Mouse (Mus musculus): ENCODE results near the gene Pknox1. TPM values are rescaled to one million over a fixed set of nuclear protein-coding genes. Genes with fewer than 3 reads are reported as not detected.

The Pknox1 gene
- polyA plus RNA-seq, 1 experiment, result 15.3 TPM

GRCm38 (mm10) chr17:31634896-31635295 lies 70.4 kb downstream of the Pknox1 start:
- no peak overlapping the region for H3K4me2 ChIP-seq (ENCODE audit: low read depth)
- no peaks in the 10 kb centered on the region for H3K79me2 ChIP-seq (ENCODE audit: control insufficient read depth, insufficient read depth)
- H3K27me3 ChIP-seq (ENCODE audit: control insufficient read depth, insufficient read depth, insufficient read length), result peaks cover 19% of the 10 kb centered on the region
- H3K4me3 ChIP-seq, result no peak overlapping the region
- TF ChIP-seq USF1 (IDR thresholded peaks at IDR 0.05; ENCODE audit: low read depth), result no peak
- no peak for TF ChIP-seq POLR2AphosphoS2 (IDR thresholded peaks at IDR 0.05; ENCODE audit: insufficient read length, low read depth)
- no peak for TF ChIP-seq POLR2A (IDR thresholded peaks at IDR 0.05; ENCODE audit: insufficient read length, low read depth)
- TF ChIP-seq MYOD1 (IDR thresholded peaks at IDR 0.05; ENCODE audit: control insufficient read depth in 1 of 3, insufficient read length in 2 of 3, low read depth in 2 of 3), result no peak
- TF ChIP-seq TCF12 (IDR thresholded peaks at IDR 0.05; ENCODE audit: insufficient read depth, poor library complexity, severe bottlenecking), result no peak
- no peak for TF ChIP-seq CEBPB (IDR thresholded peaks at IDR 0.05; ENCODE audit: insufficient read depth, poor library complexity, severe bottlenecking)
- TF ChIP-seq MAX (IDR thresholded peaks at IDR 0.05; ENCODE audit: low read depth), result no peak
- TF ChIP-seq MYOG (IDR thresholded peaks at IDR 0.05; ENCODE audit: control insufficient read depth in 1 of 3, insufficient read depth in 1 of 3, insufficient read length in 2 of 3, low read depth in 2 of 3), result no peak
- no peak for TF ChIP-seq REST (IDR thresholded peaks at IDR 0.05; ENCODE audit: insufficient read depth, insufficient read length)
- TF ChIP-seq SRF (IDR thresholded peaks at IDR 0.05; ENCODE audit: control insufficient read depth, insufficient read length, low read depth), result no peak
- TF ChIP-seq E2F4 (IDR thresholded peaks at IDR 0.05; ENCODE audit: insufficient read depth), result no peak
- no peak for TF ChIP-seq TCF3 (IDR thresholded peaks at IDR 0.05; ENCODE audit: insufficient read length, low read depth)
- H3ac ChIP-seq (ENCODE audit: control insufficient read depth, insufficient read length), result no peak overlapping the region
- H3K36me3 ChIP-seq (ENCODE audit: control insufficient read depth, insufficient read depth), result no peaks in the 10 kb centered on the region

- Histone ChIP-seq H3K79me2 (ENCODE audit: control insufficient read depth, insufficient read depth) (no peaks in the 10 kb centered on the region), H3K36me3 (ENCODE audit: control insufficient read depth, insufficient read depth) (no peaks in the 10 kb centered on the region), H3K27me3 (ENCODE audit: control insufficient read depth, insufficient read depth, insufficient read length) (peaks cover 19% of the 10 kb centered on the region), H3K4me2 (ENCODE audit: low read depth) (no peak overlapping the region), H3K4me3 (no peak overlapping the region), H3ac (ENCODE audit: control insufficient read depth, insufficient read length) (no peak overlapping the region)
- no peak for TF ChIP-seq MYOD1 (IDR thresholded peaks at IDR 0.05; ENCODE audit: control insufficient read depth in 1 of 3, insufficient read length in 2 of 3, low read depth in 2 of 3)
- no peak for TF ChIP-seq TCF12 (IDR thresholded peaks at IDR 0.05; ENCODE audit: insufficient read depth, poor library complexity, severe bottlenecking)
- TF ChIP-seq POLR2A (IDR thresholded peaks at IDR 0.05; ENCODE audit: insufficient read length, low read depth), result no peak
- TF ChIP-seq USF1 (IDR thresholded peaks at IDR 0.05; ENCODE audit: low read depth), result no peak
- no peak for TF ChIP-seq POLR2AphosphoS2 (IDR thresholded peaks at IDR 0.05; ENCODE audit: insufficient read length, low read depth)
- TF ChIP-seq MAX (IDR thresholded peaks at IDR 0.05; ENCODE audit: low read depth), result no peak
- TF ChIP-seq MYOG (IDR thresholded peaks at IDR 0.05; ENCODE audit: control insufficient read depth in 1 of 3, insufficient read depth in 1 of 3, insufficient read length in 2 of 3, low read depth in 2 of 3), result no peak
- TF ChIP-seq E2F4 (IDR thresholded peaks at IDR 0.05; ENCODE audit: insufficient read depth), result no peak
- no peak for TF ChIP-seq CEBPB (IDR thresholded peaks at IDR 0.05; ENCODE audit: insufficient read depth, poor library complexity, severe bottlenecking)
- no peak for TF ChIP-seq TCF3 (IDR thresholded peaks at IDR 0.05; ENCODE audit: insufficient read length, low read depth)
- no peak for TF ChIP-seq SRF (IDR thresholded peaks at IDR 0.05; ENCODE audit: control insufficient read depth, insufficient read length, low read depth)
- no peak for TF ChIP-seq REST (IDR thresholded peaks at IDR 0.05; ENCODE audit: insufficient read depth, insufficient read length)
Observed at GRCm38 (mm10) chr17:31635781-31636180, 71.2 kb downstream of the Pknox1 start.

DNA sequence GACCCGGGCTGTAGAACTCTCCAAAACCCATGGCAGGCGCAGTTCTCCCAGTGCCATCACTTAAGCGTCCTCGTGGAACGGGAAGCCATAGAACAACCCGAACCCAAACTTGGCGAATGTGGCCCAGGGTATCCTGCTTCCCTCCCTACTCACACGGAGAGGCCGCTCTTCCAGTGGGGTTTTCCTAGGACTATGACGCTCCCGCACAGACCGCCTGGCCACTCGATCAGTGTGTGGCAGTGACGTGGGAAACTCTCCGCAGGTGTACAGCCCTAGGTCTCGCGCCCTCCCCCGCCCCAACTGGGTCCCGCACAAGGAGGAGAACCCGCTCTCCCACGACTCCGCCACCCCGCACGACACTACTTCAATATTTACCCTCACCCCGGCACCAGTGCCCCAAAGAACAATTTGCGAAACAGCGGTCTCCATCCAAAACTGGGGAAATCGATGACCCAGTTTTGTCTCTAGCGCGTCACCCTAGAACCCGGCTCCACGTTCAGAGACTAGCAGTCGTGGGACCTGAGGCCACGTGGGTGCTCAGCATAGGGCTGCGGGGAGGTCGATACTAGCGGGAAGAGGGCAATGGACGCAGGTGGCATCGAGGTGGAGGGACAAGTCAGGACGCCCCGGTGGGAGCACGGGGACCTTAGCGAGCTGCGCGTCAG lies 71.9 kb downstream of the Pknox1 start:
- no peak overlapping the region for H3K4me3 ChIP-seq
- peaks cover 19% of the 10 kb centered on the region for H3K27me3 ChIP-seq (ENCODE audit: control insufficient read depth, insufficient read depth, insufficient read length)
- no peaks in the 10 kb centered on the region for H3K79me2 ChIP-seq (ENCODE audit: control insufficient read depth, insufficient read depth)
- TF ChIP-seq MYOG (IDR thresholded peaks at IDR 0.05; ENCODE audit: control insufficient read depth in 1 of 3, insufficient read depth in 1 of 3, insufficient read length in 2 of 3, low read depth in 2 of 3) (peak in 1 of 3 experiments; percentile 19), USF1 (IDR thresholded peaks at IDR 0.05; ENCODE audit: low read depth) (no peak)
- no peaks in the 10 kb centered on the region for H3K36me3 ChIP-seq (ENCODE audit: control insufficient read depth, insufficient read depth)
- H3ac ChIP-seq (ENCODE audit: control insufficient read depth, insufficient read length), result no peak overlapping the region
- H3K4me2 ChIP-seq (ENCODE audit: low read depth), result peak overlapping the region; percentile 50

DNA sequence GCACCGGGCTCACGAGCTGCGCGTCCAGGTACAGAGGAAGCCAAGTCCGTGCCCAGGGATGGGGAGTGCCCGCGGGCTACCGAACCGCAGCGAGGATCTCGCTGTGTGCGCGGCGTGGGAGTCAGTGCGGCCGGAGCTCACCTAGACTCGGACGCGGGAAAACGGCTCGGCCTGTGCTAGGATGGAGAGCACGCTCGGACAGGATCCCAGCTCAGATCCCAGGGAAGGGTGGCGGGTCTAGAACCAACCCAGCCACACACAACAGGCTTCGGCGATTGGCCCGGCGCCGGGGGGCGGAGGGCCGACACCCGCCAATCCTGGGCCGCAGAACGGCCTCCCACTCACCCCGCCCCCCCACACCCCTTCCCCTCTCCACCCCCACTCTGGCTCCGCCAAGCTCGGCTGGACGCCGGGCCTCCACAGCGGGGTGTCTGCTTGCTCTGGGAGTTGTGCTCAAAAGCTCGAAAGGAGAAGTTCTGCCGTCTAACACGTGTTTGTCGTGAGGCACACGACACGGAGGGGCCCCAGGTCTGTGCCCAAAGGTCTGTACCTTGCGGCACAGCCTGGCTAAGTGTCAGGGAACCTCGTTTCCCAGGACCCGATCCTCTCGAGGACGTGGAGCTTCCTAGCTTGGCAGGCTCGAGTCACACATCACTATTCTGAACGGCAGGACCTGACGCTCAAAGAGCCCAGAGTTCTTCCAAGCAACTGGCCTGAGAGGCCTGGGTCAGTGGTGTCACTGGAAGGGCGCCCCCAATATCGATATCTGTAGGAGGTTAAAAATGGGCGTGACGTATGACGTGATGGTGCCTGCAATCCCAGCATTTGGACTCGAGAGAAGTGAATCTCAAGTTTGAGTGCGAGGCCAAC lies 72.6 kb downstream of the Pknox1 start, which contains the start of gene Cbs:
TSS of gene Cbs (minus strand) at position 297 of the 870 bp plus-strand sequence.
- peaks cover 19% of the 10 kb centered on the region for H3K27me3 ChIP-seq (ENCODE audit: control insufficient read depth, insufficient read depth, insufficient read length)
- H3K79me2 ChIP-seq (ENCODE audit: control insufficient read depth, insufficient read depth), result no peaks in the 10 kb centered on the region
- H3K4me3 ChIP-seq, result no peak within 1 kb of the TSS
- no peak for TF ChIP-seq E2F4 (IDR thresholded peaks at IDR 0.05; ENCODE audit: insufficient read depth)
- no peak for TF ChIP-seq TCF3 (IDR thresholded peaks at IDR 0.05; ENCODE audit: insufficient read length, low read depth)
- no peak for TF ChIP-seq POLR2A (IDR thresholded peaks at IDR 0.05; ENCODE audit: insufficient read length, low read depth)
- no peak for TF ChIP-seq MAX (IDR thresholded peaks at IDR 0.05; ENCODE audit: low read depth)
- TF ChIP-seq USF1 (IDR thresholded peaks at IDR 0.05; ENCODE audit: low read depth), result no peak
- TF ChIP-seq CEBPB (IDR thresholded peaks at IDR 0.05; ENCODE audit: insufficient read depth, poor library complexity, severe bottlenecking), result no peak
- no peak for TF ChIP-seq MYOD1 (IDR thresholded peaks at IDR 0.05; ENCODE audit: control insufficient read depth in 1 of 3, insufficient read length in 2 of 3, low read depth in 2 of 3)
- H3ac ChIP-seq (ENCODE audit: control insufficient read depth, insufficient read length), result no peak within 1 kb of the TSS
- peak within 1 kb of the TSS; percentile 50 for H3K4me2 ChIP-seq (ENCODE audit: low read depth)
- H3K36me3 ChIP-seq (ENCODE audit: control insufficient read depth, insufficient read depth), result no peaks in the 10 kb centered on the region

All from myocyte (in vitro differentiated cells).